Mouse (Mus musculus) layer of hippocampus, adult 6 months (tissue): ENCODE data around the gene Alg3. TPM values are rescaled to one million over a fixed set of nuclear protein-coding genes. Genes with fewer than 3 reads are reported as not detected.

Experiments used
- long read RNA-seq, 2 experiments: library from polyadenylated mRNA; unstranded; transcript quantifications; one replicate each; pipeline ENCODE4 v2.0.0; 2019 to 2020
- microRNA-seq: library from miRNA; unstranded; fragments of <30 nt; microRNA quantifications from one replicate; pipeline ENCODE4 v1.2.0, GENCODE M21; 2020
- polyA plus RNA-seq: library from polyadenylated mRNA; unstranded; fragments of <200 nt; fragmentation: Nextera tagmentation; gene quantifications from 2 replicates; pipeline ENCODE4 v1.2.3, GENCODE M21; 2021

The Alg3 gene
- 13.0 and 15.6 TPM in 2 replicates for polyA plus RNA-seq
- long read RNA-seq, experiment 1, transcript Alg3-201 (9 exons, 1,451 nt): major isoform, 6 of 6 reads
- long read RNA-seq, experiment 1, partial matches to known transcripts: 0 of 6 reads
- long read RNA-seq, experiment 1, other reads (novel, unspliced or antisense): 0 of 6 reads
- long read RNA-seq, experiment 2, transcript Alg3-201 (9 exons, 1,451 nt): major isoform, 20 of 26 reads
- long read RNA-seq, experiment 2, partial matches to known transcripts: 1 of 26 reads
- long read RNA-seq, experiment 2, other reads (novel, unspliced or antisense): 3 of 26 reads

DNA sequence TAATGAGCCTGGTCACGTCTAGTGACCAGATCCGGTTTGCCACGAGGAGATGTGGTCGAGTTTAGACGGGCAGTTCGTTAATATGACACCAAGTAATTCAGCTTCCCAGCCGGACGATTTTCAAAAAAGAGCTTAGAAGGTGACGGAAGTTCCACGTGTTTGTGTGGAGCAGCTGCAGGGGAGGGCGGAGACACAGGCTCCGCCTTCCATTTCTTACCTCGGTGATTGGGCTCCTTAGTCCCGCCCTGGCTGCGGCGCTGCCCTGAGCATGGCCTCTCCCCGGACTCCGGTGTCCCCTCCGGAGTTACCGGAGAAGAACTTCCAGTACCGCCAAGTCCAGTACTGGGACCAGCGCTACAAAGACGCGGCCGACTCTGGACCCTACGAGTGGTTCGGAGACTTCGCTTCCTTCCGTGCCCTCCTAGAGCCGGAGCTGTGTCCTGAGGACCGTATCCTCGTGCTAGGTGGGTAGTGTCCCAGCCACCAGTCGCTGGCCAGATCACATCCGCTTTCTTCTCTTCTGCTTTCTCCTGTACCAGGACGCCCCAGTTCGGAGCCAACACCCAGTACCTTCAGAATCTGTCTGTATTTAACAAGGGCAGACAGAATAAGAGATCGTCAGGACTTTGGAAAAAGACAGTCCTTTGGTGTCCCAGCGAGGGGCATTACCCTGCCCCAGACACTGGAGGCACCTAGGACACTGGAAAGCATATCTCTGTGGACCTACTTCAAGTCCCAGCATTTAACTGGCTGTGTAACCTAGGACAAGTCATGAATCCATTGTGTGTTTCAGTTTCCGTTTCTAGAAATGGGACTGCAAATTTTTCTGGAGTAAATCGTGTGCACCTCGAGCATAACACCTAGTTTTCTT, at the start of gene Alg3, which contains the start of the genes Eef1akmt4 and Gm49333:
Gene Alg3, minus strand, starts transcription at position 379 of the 871 bp plus-strand sequence.
Gene Eef1akmt4, plus strand, starts transcription at position 237 of the 871 bp plus-strand sequence.
Gene Gm49333, plus strand, starts transcription at position 254 of the 871 bp plus-strand sequence.

GRCm38 (mm10) chr16:20651076-20651946, 39.8 kb upstream of the Alg3 start, which contains the start of gene Psmd2:
Gene Psmd2, plus strand, starts transcription at chr16:20651652.

GRCm38 (mm10) chr16:20629731-20630634, 18.4 kb upstream of the Alg3 start, which contains the start of gene Ece2:
Gene Ece2, plus strand, starts transcription at chr16:20629828.

DNA sequence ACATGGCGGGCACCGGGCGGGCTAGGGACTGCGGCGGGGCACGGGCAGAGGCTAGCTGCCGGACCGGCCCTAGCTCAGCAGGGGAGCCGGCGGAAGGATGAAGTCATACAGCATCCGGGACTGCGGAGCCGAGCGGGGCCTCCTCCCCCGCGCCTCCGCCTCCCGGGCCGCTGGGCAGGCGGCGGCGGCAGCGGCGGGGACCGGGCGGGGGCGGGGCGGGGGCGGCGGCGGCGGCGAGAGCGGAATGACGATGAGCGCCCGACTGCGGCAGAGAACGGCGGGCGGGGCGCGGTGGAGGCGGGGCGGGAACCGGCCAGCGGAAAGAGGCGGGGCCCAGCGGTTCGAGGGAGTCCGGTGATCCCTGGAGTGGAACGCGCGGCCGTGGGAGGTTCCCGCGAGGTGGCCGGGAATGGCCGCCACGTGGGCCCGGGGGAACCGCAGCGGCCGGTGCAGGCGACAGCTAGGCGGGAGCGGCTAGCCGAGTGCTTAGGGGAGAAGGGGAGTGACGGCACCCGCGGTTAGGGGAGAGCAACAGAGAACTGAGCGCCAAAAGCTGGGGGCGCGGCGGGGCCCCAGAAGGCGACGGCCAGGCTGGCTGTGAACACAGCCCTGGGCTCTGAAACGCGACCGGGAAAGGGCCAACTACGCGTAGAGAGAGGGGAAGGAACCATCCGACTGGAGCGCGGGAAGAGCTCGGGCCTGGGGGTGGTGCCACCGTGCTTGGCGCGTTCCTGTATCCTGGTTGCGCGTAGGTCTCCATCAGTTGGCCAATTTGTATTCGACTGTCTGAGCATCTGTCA, 9.9 kb upstream of the Alg3 start, which contains the start of gene Camk2n2:
Gene Camk2n2, minus strand, starts transcription at position 97 of the 800 bp plus-strand sequence.

DNA sequence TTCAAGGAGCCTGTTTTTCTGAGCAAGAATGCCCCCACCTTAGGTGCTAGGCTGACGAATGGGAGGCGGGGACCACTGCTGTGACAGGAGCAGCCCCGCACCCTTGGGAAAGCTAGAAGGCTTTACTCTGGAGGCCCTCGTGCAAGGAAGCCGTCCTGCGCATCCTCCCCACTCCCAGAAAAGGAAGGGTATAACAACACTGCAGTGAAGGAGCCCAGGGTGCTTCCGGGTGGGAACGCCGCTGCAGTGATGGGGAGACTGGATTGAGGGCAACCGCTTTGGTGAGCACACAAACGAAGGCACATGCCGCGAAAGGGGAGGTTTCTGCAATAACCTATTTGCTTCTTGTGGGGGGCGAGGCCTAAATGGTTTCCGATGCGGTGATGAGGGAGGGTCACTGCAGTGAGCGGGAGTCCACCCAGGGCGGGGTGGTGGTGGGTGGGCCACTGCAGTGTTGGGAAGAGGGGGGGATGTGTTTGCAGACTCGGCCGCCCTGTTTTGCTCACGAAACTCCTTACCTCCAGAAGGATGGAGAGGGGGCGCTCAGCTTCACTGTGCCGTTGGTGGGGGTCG, 22.1 kb downstream of the Alg3 start, which contains the start of gene Vwa5b2:
Gene Vwa5b2, plus strand, starts transcription at position 106 of the 573 bp plus-strand sequence.

Small RNA genes lying within 50 kb of the gene (microRNA-seq; reads per million reads assigned to microRNA genes)
- gene Mir1224: 356 reads per million, percentile 70 among the genes with 10 or more reads in this experiment

Other genes starting within 250 kb of the Alg3 start
- gene Abcc5, start 185.3 kb downstream of the Alg3 start, polyA plus RNA-seq: 49.2 and 59.3 TPM in 2 replicates
- gene Eif2b5, start 112.9 kb downstream of the Alg3 start, polyA plus RNA-seq: 27.9 and 32.3 TPM in 2 replicates
- gene Dvl3, start 94.8 kb downstream of the Alg3 start, polyA plus RNA-seq: 9.0 and 9.6 TPM in 2 replicates
- 912 and 945 TPM in 2 replicates for gene Ap2m1, start 76.3 kb downstream of the Alg3 start, polyA plus RNA-seq
- 48.0 and 55.5 TPM in 2 replicates for gene Abcf3, start 63.2 kb downstream of the Alg3 start, polyA plus RNA-seq
- gene Vwa5b2, start 22.3 kb downstream of the Alg3 start, polyA plus RNA-seq: 3.9 and 5.3 TPM in 2 replicates
- 7.2 and 9.4 TPM in 2 replicates for gene Eef1akmt4, start 142 bp downstream of the Alg3 start, polyA plus RNA-seq
- gene Gm49333, start 125 bp downstream of the Alg3 start, polyA plus RNA-seq: 0.35 TPM in 1 of 2 replicates, not detected in the other
- 10.9 and 11.3 TPM in 2 replicates for gene Camk2n2, start 9.6 kb upstream of the Alg3 start, polyA plus RNA-seq
- 6.9 and 8.6 TPM in 2 replicates for gene Ece2, start 18.1 kb upstream of the Alg3 start, polyA plus RNA-seq
- 152 TPM in 2 replicates for gene Psmd2, start 39.9 kb upstream of the Alg3 start, polyA plus RNA-seq
- 20.0 and 20.5 TPM in 2 replicates for gene Eif4g1, start 56.6 kb upstream of the Alg3 start, polyA plus RNA-seq
- gene Fam131a, start 81.5 kb upstream of the Alg3 start, polyA plus RNA-seq: 223 and 243 TPM in 2 replicates
- 81.3 and 85.4 TPM in 2 replicates for gene Polr2h, start 105.9 kb upstream of the Alg3 start, polyA plus RNA-seq
- gene Clcn2, start 106.0 kb upstream of the Alg3 start, polyA plus RNA-seq: 9.1 and 10.3 TPM in 2 replicates
- 10.3 and 14.1 TPM in 2 replicates for gene Chrd, start 121.4 kb upstream of the Alg3 start, polyA plus RNA-seq
- gene Thpo, start 122.8 kb upstream of the Alg3 start, polyA plus RNA-seq: 1.0 and 1.5 TPM in 2 replicates